Mouse (Mus musculus): ENCODE results near the gene Ube2ql1. TPM values are rescaled to one million over a fixed set of nuclear protein-coding genes. Genes with fewer than 3 reads are reported as not detected.

Ube2ql1 gene
- polyA plus RNA-seq, 1 experiment from 2014 or later, result 0.70 TPM

DNA sequence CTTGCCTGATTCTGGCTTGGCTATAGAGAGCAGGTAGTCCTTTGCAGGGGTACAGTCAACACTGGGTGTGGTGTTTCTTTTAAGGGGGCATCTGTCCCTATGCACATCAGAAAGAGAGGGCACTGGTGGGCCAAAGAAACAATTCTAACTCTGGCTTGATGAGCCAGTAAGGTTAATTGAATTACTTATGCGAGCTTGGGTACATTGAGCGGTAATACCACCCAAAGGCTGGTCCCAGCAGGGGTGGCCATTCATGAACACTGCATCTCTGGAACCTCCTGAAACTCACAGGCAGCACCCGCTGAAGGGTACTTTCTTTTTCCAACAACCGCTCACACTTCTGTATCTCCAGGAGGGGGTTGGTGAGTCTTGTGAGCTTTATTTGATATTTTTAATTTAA, 9.1 kb upstream of the Ube2ql1 start:
- no peak for ATAC-seq (ENCODE audit: insufficient number of reproducible peaks, low FRiP score)
- no peak overlapping the region for H3K9ac ChIP-seq
- WGBS, result 75% methylated on average over 4 of the region's 4 CpGs
- H3K36me3 ChIP-seq, result no peaks in the 10 kb centered on the region
- no peak overlapping the region for H3K4me3 ChIP-seq
- H3K9me3 ChIP-seq (replicated peaks), result no peaks in the 10 kb centered on the region
- no peaks in the 10 kb centered on the region for H3K27me3 ChIP-seq (replicated peaks)
- peaks cover 6% of the 10 kb centered on the region; the same call in 1 of the 2 replicates for H3K4me1 ChIP-seq (replicated peaks)
- no peak overlapping the region for H3K4me2 ChIP-seq
- no peak overlapping the region for H3K27ac ChIP-seq (ENCODE audit: poor library complexity, severe bottlenecking)

DNA sequence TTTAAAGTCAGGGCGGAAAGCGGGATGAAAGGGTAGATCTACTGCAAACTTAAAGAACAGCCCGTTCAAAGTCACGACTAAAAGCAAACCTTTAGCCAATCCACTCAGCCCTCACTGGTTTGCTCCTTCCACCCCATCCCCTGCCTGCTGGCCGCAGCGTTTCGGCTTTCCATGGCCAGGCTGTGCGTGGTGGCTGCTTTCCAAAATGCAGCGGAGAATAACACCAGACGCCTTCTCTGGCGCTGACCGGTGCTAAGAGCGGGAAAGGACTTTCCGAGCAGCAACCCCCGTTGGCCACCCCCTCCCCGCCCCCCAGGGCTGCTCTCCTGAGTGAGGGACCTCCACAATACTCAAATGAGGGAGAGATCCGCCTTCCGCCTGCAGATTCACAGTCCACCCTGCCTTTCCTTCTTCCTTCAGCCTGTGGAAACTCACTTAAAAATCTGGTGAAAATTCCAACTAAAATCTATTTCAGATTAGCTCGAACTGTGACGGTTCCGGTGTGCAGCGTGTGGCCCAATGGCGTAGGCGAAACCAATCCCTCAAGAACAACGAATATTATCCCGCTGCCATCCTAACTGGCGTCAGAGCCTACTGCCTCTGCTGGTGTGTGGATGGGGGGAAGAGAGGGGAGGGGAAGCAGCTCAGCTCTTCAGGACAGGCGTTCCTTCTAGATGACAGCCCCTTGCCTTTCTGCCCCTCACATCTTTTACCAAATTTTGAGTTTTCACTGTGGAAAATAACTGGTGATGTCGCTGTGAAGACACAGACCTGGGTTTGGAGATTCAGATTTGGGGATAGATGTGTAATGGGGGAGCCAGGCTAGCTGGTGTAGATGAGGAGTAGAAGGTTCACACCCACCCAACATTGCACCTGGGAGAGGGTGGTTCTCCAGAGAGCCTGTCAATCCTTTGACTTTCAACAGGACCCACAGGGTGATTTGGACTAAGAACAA, 919 bp upstream of the Ube2ql1 start:
- peak; percentile 56; the same call in 1 of the 2 replicates for ATAC-seq (ENCODE audit: insufficient number of reproducible peaks, low FRiP score)
- Histone ChIP-seq H3K4me3 (peak overlapping the region; percentile 66), H3K9ac (peak overlapping the region; percentile 48; the same call in 1 of the 2 replicates), H3K27ac (ENCODE audit: poor library complexity, severe bottlenecking) (no peak overlapping the region), H3K36me3 (no peaks in the 10 kb centered on the region), H3K4me2 (peak overlapping the region; percentile 99), H3K9me3 (replicated peaks) (no peaks in the 10 kb centered on the region), H3K4me1 (replicated peaks) (peaks cover 12% of the 10 kb centered on the region), H3K27me3 (replicated peaks) (peaks cover 42% of the 10 kb centered on the region)
- 2% methylated on average over 29 of the region's 29 CpGs for WGBS

DNA sequence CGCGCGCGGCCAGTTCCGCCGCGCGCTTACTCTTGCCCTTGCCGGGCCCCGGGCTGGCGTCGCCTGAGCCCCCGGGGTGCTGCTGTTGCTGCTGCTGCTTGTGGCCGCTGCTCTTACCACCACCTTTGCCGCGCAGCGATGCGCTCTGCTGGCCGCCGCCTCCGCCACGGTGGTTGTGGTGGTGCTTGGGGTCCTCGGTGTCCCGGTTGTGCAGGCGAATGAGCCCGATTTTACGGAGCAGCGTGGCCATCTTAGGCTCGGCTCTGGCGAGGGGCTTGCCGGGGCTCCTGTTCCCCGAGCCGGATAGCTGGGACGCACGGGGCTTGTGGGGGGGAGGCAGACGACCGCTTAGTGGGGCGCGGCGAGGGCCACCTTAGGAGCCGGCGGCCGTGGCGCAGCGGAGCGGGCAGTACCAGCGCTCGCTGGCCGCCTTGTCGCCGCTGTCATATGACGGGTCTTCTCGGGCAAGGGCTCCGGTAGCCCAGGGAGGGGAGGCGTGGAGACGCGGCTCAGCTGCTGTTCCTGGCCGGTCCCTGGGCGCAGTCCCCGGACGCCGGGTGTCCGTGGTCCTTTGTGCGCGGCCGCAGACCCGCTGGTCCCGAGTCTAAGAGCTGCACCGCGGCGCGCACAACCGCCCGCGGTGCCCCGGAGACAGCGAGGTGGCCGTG, 464 bp downstream of the Ube2ql1 start:
- ATAC-seq (ENCODE audit: insufficient number of reproducible peaks, low FRiP score), result peak; percentile 58
- Histone ChIP-seq H3K9me3 (replicated peaks) (no peaks in the 10 kb centered on the region), H3K4me1 (replicated peaks) (peaks cover 12% of the 10 kb centered on the region), H3K36me3 (no peaks in the 10 kb centered on the region), H3K27ac (ENCODE audit: poor library complexity, severe bottlenecking) (no peak overlapping the region), H3K27me3 (replicated peaks) (peaks cover 56% of the 10 kb centered on the region), H3K9ac (peak overlapping the region; percentile 81), H3K4me3 (peak overlapping the region; percentile 66), H3K4me2 (peak overlapping the region; percentile 99)
- WGBS, result under 1% methylated on average over 78 of the region's 78 CpGs

DNA sequence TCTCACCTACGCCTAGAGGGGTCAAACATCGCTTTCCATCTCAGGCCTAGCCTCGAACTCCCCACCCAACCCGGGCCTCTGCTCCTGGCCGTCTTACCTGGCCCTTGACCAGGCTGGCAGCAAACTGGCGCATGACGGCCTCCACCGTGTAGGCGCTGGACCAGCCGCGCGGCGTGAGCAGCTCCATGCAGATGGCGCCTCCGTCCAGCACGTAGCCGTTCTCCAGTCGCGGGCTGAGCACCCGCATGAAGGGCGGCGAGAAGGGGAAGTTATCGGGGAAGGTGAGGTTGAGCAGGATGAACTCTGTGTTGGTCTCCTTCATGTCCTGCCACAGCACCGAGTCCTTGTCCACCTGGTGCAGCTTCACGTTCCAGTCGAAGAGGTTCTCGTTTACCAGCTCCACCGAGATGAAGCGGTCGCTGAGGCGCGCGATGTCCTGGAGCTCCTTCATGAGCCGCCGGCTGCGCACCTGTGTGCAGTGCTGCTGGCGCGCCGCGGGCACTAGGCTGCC, 1.2 kb downstream of the Ube2ql1 start:
- 0 out of 2 replicates have a peak overlapping the region, but pooled peaks have one; percentile 28 for H3K9ac ChIP-seq
- no peak for ATAC-seq (ENCODE audit: insufficient number of reproducible peaks, low FRiP score)
- under 1% methylated on average over 40 of the region's 40 CpGs for WGBS

DNA sequence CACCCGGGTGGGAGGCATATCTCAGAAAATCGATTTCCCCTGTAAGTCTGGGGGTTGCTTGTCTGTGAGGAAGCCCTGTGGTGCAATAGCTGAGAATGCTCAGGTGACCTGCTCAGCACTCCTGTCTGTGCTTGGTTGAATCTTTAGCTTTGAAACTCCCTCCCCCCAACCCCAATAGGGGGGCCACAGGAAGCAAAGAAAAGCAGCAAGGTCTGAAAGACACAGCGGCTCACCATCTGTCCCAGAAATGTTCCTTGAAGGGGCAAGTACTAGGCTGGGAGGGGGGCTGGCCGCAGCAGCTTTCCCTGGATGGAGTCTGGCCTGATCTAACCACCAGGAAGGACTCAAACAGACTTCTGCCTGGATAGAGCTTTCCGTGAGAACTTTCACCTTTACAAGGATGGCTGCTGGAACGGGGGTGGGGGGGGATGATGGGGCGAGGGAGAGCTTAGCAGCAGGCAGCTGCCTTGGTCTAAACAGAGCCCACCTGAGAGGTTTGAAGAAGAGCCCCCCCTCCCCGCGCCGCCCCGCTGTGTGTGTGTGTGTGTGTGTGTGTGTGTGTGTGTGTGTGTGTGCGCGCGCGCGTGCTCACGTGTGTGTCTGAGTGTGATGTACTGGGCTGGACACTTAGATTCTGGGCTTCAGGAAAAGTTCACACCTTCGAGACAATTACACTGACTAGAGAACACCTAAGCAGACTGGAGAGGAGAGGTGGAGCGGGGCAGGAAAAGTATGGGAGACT, 2.1 kb downstream of the Ube2ql1 start:
- peaks cover 59% of the 10 kb centered on the region for H3K27me3 ChIP-seq (replicated peaks)
- H3K4me1 ChIP-seq (replicated peaks), result peaks cover 17% of the 10 kb centered on the region
- H3K36me3 ChIP-seq, result no peaks in the 10 kb centered on the region
- H3K4me2 ChIP-seq, result peak overlapping the region; percentile 99
- no peaks in the 10 kb centered on the region for H3K9me3 ChIP-seq (replicated peaks)
- no peak overlapping the region for H3K9ac ChIP-seq
- ATAC-seq (ENCODE audit: insufficient number of reproducible peaks, low FRiP score), result no peak
- H3K4me3 ChIP-seq, result peak overlapping the region; percentile 66
- WGBS, result 8% methylated on average over 19 of the region's 19 CpGs
- no peak overlapping the region for H3K27ac ChIP-seq (ENCODE audit: poor library complexity, severe bottlenecking)

More for the DNA sequence above, 1.2 kb downstream of the Ube2ql1 start:
- Histone ChIP-seq H3K4me3 (peak overlapping the region; percentile 66), H3K4me2 (peak overlapping the region; percentile 99), H3K9me3 (replicated peaks) (no peaks in the 10 kb centered on the region), H3K27me3 (replicated peaks) (peaks cover 59% of the 10 kb centered on the region), H3K36me3 (no peaks in the 10 kb centered on the region), H3K4me1 (replicated peaks) (peaks cover 12% of the 10 kb centered on the region), H3K27ac (ENCODE audit: poor library complexity, severe bottlenecking) (no peak overlapping the region)

DNA sequence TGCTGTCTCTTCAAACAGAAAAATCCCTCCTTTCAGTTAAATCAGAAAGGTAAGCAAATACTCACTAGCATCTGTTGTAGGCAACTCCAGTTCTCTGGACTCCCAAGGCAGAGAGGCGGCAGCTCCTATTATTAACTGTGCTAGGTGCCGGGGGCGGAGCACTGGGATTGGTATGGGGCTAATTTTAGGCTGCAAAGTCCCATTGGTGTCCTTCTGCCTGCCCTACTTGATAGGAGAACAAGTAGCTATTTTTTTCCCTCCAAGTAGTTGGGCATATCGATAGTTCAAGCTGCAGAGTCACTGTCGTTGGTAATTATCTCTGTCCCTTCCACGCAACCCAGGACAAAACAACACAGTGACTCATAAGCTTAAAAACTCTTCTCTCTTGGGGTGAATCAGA, 7.1 kb downstream of the Ube2ql1 start:
- Histone ChIP-seq H3K27me3 (replicated peaks) (peaks cover 37% of the 10 kb centered on the region), H3K36me3 (no peaks in the 10 kb centered on the region), H3K9ac (no peak overlapping the region), H3K4me3 (no peak overlapping the region), H3K4me1 (replicated peaks) (peaks cover 21% of the 10 kb centered on the region), H3K4me2 (peak overlapping the region; percentile 33), H3K27ac (ENCODE audit: poor library complexity, severe bottlenecking) (no peak overlapping the region), H3K9me3 (replicated peaks) (no peaks in the 10 kb centered on the region)
- no peak for ATAC-seq (ENCODE audit: insufficient number of reproducible peaks, low FRiP score)
- 38% methylated on average over 6 of the region's 6 CpGs for WGBS

DNA sequence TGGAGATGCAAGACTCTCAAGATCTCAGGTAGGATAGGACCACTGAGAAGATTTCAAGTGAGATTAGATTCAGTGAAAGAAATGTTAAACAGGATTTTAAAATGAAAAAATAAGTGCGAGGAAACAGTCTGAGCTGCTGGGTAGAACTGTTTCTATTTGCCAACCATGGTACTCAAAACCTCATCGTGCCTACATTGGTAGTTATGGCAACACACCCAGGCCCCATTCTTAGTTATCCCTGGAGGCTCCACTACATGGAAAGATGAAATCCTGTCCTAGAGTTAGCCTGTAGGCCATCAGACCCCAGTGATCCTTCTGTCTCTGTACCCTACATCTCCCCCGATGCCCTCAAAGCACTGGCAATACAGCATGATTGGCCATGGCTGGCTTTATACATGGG, 14.3 kb downstream of the Ube2ql1 start:
- Histone ChIP-seq H3K4me3 (no peak overlapping the region), H3K4me1 (replicated peaks) (peaks cover 11% of the 10 kb centered on the region), H3K9me3 (replicated peaks) (no peaks in the 10 kb centered on the region; the same call in 1 of the 2 replicates), H3K36me3 (no peaks in the 10 kb centered on the region), H3K9ac (no peak overlapping the region), H3K4me2 (no peak overlapping the region), H3K27me3 (replicated peaks) (no peaks in the 10 kb centered on the region), H3K27ac (ENCODE audit: poor library complexity, severe bottlenecking) (no peak overlapping the region)
- ATAC-seq (ENCODE audit: insufficient number of reproducible peaks, low FRiP score), result no peak
- WGBS, result 87% methylated on average over 3 of the region's 3 CpGs

DNA sequence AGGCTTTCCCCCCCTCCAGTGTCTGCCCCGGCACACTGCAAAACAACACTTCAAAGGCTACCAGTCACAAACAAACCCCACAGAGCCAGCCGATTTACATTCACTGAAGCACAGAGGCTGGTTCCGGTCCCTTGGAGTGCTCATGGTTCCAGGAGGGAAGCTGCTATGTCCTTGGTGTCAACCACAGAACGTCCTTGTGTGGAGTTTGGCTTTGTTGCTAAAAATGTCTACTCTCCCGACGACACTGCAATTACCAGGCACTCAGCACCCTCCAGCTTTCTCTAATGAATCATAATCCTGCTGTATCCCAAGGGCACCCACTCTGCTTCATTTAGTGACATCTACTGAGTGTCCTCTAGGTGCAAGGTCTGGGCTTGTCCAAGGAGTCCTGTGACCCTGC, 18.5 kb downstream of the Ube2ql1 start:
- H3K9me3 ChIP-seq (replicated peaks), result no peaks in the 10 kb centered on the region

DNA sequence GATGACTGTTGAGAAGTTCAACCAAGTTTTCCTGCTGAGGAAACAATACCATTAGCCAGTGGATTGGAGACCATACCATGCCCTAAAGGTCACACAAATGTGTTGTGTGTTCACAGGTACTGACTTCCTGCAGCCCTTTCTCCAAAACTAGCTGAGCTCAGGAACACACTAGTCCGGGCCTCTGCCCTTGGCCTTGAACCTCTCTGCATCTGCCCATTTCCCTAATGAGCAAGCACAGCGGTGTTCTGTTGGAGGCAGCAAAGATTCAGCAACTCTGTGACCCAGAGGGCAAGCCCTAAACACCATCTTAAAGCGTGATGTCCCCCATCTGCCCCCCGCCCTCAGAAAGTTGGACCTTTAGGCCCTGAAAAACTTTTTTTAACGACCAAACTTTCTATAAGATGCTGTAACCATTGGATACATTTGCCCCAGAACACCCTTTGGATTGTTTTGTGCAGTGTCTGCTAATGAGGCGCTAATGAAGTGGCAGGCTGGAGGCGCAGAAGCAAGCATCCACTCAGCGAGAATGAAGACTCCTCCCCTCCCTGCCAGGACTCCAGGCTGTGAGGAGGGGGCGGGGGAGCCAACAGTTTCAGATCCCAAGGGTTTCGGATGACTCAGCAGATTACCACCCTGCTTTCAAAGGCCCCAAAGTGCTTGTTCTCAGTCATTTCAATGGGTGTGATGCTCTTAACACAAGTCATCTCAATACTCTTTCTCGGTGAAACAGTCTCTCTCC, 21.7 kb downstream of the Ube2ql1 start:
- whole genome bisulfite sequencing, result 15% methylated on average over 11 of the region's 11 CpGs
- no peak overlapping the region for H3K4me2 ChIP-seq
- no peaks in the 10 kb centered on the region for H3K9me3 ChIP-seq (replicated peaks)
- no peak for ATAC-seq (ENCODE audit: insufficient number of reproducible peaks, low FRiP score)
- H3K4me3 ChIP-seq, result no peak overlapping the region
- no peak overlapping the region for H3K27ac ChIP-seq (ENCODE audit: poor library complexity, severe bottlenecking)
- H3K4me1 ChIP-seq (replicated peaks), result peaks cover 7% of the 10 kb centered on the region
- H3K36me3 ChIP-seq, result no peaks in the 10 kb centered on the region
- H3K27me3 ChIP-seq (replicated peaks), result 0 out of 2 replicates have a peak, but pooled peaks cover 5% of the 10 kb centered on the region
- H3K9ac ChIP-seq, result no peak overlapping the region

More for the DNA sequence above, 18.5 kb downstream of the Ube2ql1 start:
- Histone ChIP-seq H3K36me3 (no peaks in the 10 kb centered on the region), H3K4me2 (peak overlapping the region; percentile 25; the same call in 1 of the 2 replicates), H3K4me3 (no peak overlapping the region), H3K4me1 (replicated peaks) (peaks cover 7% of the 10 kb centered on the region), H3K27me3 (replicated peaks) (0 out of 2 replicates have a peak, but pooled peaks cover 5% of the 10 kb centered on the region), H3K9ac (no peak overlapping the region), H3K27ac (ENCODE audit: poor library complexity, severe bottlenecking) (no peak overlapping the region)
- no peak for ATAC-seq (ENCODE audit: insufficient number of reproducible peaks, low FRiP score)
- WGBS, result 9% methylated on average over 6 of the region's 6 CpGs

DNA sequence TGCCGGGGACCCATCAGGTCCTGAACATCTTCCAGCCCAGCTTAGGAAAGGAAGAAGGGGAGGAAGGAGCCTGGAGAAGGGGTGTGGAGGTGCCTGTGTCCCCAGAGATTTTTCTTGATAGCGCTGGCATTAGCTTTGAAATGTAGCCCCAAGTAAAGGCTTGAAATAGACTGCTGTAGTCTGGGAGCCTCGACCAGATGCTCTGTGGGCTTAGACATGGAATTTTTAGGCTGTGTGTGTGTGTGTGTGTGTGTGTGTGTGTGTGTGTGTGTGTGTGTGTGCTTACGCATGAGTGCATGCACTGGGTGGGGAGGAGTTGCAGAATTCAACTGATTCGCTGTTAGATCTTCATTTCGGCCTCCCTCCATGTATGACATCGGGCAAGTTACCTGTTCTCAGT, 31.5 kb downstream of the Ube2ql1 start:
- H3K9me3 ChIP-seq (replicated peaks), result no peaks in the 10 kb centered on the region
- ATAC-seq (ENCODE audit: insufficient number of reproducible peaks, low FRiP score), result no peak
- no peaks in the 10 kb centered on the region for H3K36me3 ChIP-seq
- H3K4me1 ChIP-seq (replicated peaks), result no peaks in the 10 kb centered on the region
- no peak overlapping the region for H3K9ac ChIP-seq
- H3K4me2 ChIP-seq, result no peak overlapping the region
- 83% methylated on average over 6 of the region's 7 CpGs for WGBS
- no peak overlapping the region for H3K4me3 ChIP-seq
- no peak overlapping the region for H3K27ac ChIP-seq (ENCODE audit: poor library complexity, severe bottlenecking)
- H3K27me3 ChIP-seq (replicated peaks), result peaks cover 8% of the 10 kb centered on the region; the same call in 1 of the 2 replicates
